Mouse (Mus musculus) kidney, adult 18-20 months (tissue): ENCODE data around the gene Vmn2r41.
"Not testable (repeated sequence)": the region's sequence is repeated elsewhere in the genome, so short reads cannot be mapped to it uniquely, and the experiment has no call there.

ENCODE experiments used
- DNase-seq: peaks from one replicate; pipeline ENCODE4 v3.0.0; 2021

Gene Vmn2r41

DNA sequence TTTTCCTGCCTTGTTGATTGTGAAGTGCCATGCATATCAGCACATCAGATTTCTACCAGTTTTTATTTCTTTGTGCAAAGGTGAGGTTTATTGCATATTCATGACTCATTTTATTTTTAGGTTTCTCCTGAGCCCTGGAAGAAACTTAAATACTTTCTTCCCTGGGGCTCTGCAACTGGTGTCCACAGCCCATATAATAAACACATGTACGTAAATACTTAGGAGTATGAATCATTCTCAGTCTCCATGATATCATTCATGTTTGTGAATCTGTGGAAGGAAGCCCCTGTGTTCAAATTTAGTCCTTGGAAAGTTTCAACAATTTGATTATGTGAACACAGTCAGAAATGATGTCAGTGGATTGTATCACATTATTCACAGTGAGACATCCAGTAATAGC is at the start of gene Vmn2r41:
TSS of gene Vmn2r41 (minus strand) at position 101 of the 400 bp plus-strand sequence.
- not testable (repeated sequence) for DNase-seq

DNA sequence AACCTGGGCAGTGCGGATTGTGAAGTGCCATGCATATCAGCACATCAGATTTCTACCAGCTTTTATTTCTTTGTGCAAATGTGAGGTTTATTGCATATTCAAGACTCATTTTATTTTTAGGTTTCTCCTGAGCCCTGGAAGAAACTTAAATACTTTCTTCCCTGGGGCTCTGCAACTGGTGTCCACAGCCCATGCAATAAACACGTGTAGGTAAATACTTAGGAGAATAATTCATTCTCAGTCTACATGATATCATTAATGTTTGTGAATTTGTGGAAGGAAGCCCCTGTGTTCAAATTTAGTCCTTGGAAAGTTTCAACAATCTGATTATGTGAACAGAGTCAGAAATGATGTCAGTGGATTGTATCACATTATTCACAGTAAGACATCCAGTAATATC is 38.8 kb upstream of the Vmn2r41 start, which contains the start of gene Vmn2r42:
TSS of gene Vmn2r42 (minus strand) at position 101 of the 400 bp plus-strand sequence.
- not testable (repeated sequence) for DNase-seq

DNA sequence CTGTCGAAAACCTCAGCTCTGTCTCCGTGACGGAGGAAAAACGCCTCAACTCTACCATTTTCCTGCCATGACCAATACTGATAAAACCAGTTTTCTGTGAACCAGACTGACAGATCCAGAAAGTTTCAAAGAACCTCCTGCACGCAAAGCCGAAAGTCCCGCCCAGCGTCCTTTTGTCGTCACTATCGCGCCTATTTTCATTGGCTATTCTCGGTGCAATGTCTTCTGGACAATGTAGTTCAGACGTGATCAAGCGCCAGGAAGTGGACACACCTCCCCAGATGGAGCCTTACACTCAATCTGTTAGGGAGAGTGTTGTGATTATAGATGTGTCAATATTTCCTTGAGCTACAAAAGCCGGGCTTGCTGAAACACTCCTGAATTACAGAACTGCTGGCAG is 68.6 kb downstream of the Vmn2r41 start:
- peak; percentile 35 for DNase-seq
